Mouse (Mus musculus): ENCODE data around the gene Zbed5. TPM values are rescaled to one million over a fixed set of nuclear protein-coding genes. Genes with fewer than 3 reads are reported as not detected.
"Not testable (repeated sequence)": the region's sequence is repeated elsewhere in the genome, so short reads cannot be mapped to it uniquely, and the experiment has no call there.

The Zbed5 gene
- polyA plus RNA-seq, 1 experiment from 2014 or later, result 3.7 TPM

- WGBS (ENCODE audit: insufficient replicate concordance), result 2% methylated on average over 35 of the region's 82 CpGs
- 0 out of 2 replicates have a peak, but pooled peaks have one; percentile 18 for TF ChIP-seq CTCF (IDR thresholded peaks at IDR 0.05; ENCODE audit: low read depth)
Observed at GRCm38 (mm10) chr5:129942073-129942939, 46.8 kb downstream of the Zbed5 start.

GRCm38 (mm10) chr5:129943402-129943801 is 47.9 kb downstream of the Zbed5 start:
- Histone ChIP-seq H3K9ac (replicated peaks) (no peak overlapping the region), H3K36me3 (replicated peaks; ENCODE audit: insufficient read depth, low read length) (no peaks in the 10 kb centered on the region), H3K27ac (ENCODE audit: low read depth) (0 out of 2 replicates have a peak overlapping the region, but pooled peaks have one; percentile 4), H3K4me2 (ENCODE audit: low read depth, low read length) (peak overlapping the region; percentile 66), H3K9me3 (ENCODE audit: low read length) (no peaks in the 10 kb centered on the region), H3K4me1 (ENCODE audit: insufficient read depth) (peaks cover 4% of the 10 kb centered on the region), H3K27me3 (ENCODE audit: insufficient read depth, low read length) (no peaks in the 10 kb centered on the region), H3K4me3 (ENCODE audit: low read depth, low read length) (peak overlapping the region; percentile 66; the same call in 1 of the 2 replicates)
- WGBS (ENCODE audit: insufficient replicate concordance), result 43% methylated on average over 1 of the region's 1 CpGs
- TF ChIP-seq EP300 (IDR thresholded peaks at IDR 0.05; ENCODE audit: low read depth) (no peak), CTCF (IDR thresholded peaks at IDR 0.05; ENCODE audit: low read depth) (no peak)
- no peak for ATAC-seq
- no peak for DNase-seq

More at GRCm38 (mm10) chr5:129942073-129942939, 46.8 kb downstream of the Zbed5 start:
- Histone ChIP-seq H3K9ac (replicated peaks) (peak overlapping the region; percentile 82), H3K4me2 (ENCODE audit: low read depth, low read length) (peak overlapping the region; percentile 66), H3K4me3 (ENCODE audit: low read depth, low read length) (peak overlapping the region; percentile 66), H3K27ac (ENCODE audit: low read depth) (peak overlapping the region; percentile 93)
- ATAC-seq (peak; percentile 18), DNase-seq (peak; percentile 66)
- not testable (repeated sequence) for H3K27me3 ChIP-seq (ENCODE audit: insufficient read depth, low read length); H3K4me1 ChIP-seq (ENCODE audit: insufficient read depth); H3K36me3 ChIP-seq (replicated peaks; ENCODE audit: insufficient read depth, low read length); H3K9me3 ChIP-seq (ENCODE audit: low read length)

DNA sequence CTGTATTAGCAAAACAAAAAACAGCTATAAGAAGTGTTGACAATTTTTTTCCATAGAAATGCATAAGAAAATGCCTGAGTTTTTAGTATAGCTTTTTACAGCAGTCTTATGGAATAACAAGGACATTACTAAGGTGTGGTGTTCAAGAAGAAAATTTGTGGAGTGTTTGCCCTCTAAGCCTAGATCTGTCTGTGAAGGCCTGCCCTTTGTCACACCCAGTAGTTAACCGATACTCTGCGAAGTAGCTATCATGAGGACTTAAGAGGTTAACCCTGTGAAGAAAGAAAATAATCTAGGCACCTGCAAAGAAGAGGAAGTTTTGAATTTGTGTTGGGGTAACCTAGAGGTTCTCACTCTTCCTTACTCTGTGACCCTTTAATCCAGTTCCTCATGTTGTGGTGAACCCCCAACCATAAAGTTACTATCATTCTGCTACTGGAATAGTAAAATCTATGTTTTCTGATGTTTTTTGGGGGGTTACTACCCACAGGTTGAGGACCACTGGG is 52.1 kb downstream of the Zbed5 start:
- Histone ChIP-seq H3K4me1 (ENCODE audit: insufficient read depth) (peaks cover 4% of the 10 kb centered on the region), H3K4me3 (ENCODE audit: low read depth, low read length) (no peak overlapping the region), H3K27me3 (ENCODE audit: insufficient read depth, low read length) (no peaks in the 10 kb centered on the region), H3K27ac (ENCODE audit: low read depth) (no peak overlapping the region), H3K4me2 (ENCODE audit: low read depth, low read length) (no peak overlapping the region), H3K9me3 (ENCODE audit: low read length) (no peaks in the 10 kb centered on the region), H3K9ac (replicated peaks) (no peak overlapping the region), H3K36me3 (replicated peaks; ENCODE audit: insufficient read depth, low read length) (no peaks in the 10 kb centered on the region)
- no peak for TF ChIP-seq EP300 (IDR thresholded peaks at IDR 0.05; ENCODE audit: low read depth)
- no peak for TF ChIP-seq CTCF (IDR thresholded peaks at IDR 0.05; ENCODE audit: low read depth)
- 67% methylated on average over 2 of the region's 2 CpGs for WGBS (ENCODE audit: insufficient replicate concordance)
- ATAC-seq (no peak), DNase-seq (no peak)

GRCm38 (mm10) chr5:129952143-129952542 is 56.6 kb downstream of the Zbed5 start:
- no peak overlapping the region for H3K27ac ChIP-seq (ENCODE audit: low read depth)

More at GRCm38 (mm10) chr5:129952143-129952542, 56.6 kb downstream of the Zbed5 start:
- no peaks in the 10 kb centered on the region for H3K36me3 ChIP-seq (replicated peaks; ENCODE audit: insufficient read depth, low read length)
- no peak for DNase-seq
- no peak for TF ChIP-seq EP300 (IDR thresholded peaks at IDR 0.05; ENCODE audit: low read depth)
- no peak for TF ChIP-seq CTCF (IDR thresholded peaks at IDR 0.05; ENCODE audit: low read depth)
- H3K4me1 ChIP-seq (ENCODE audit: insufficient read depth), result peaks cover 11% of the 10 kb centered on the region
- H3K27me3 ChIP-seq (ENCODE audit: insufficient read depth, low read length), result no peaks in the 10 kb centered on the region
- no peak overlapping the region for H3K9ac ChIP-seq (replicated peaks)
- no peaks in the 10 kb centered on the region for H3K9me3 ChIP-seq (ENCODE audit: low read length)
- H3K4me2 ChIP-seq (ENCODE audit: low read depth, low read length), result no peak overlapping the region
- ATAC-seq, result no peak
- no peak overlapping the region for H3K4me3 ChIP-seq (ENCODE audit: low read depth, low read length)
- 63% methylated on average over 4 of the region's 4 CpGs for WGBS (ENCODE audit: insufficient replicate concordance)

Other genes with a start within 250 kb of the Zbed5 start
- gene Zfp11, start 225.6 kb upstream of the Zbed5 start, polyA plus RNA-seq (2015; fragmentation: Nextera tagmentation; extraction: Ambion mirVana), result 0.47 and 0.54 TPM in 2 replicates
- gene Sept14, start 187.2 kb upstream of the Zbed5 start, polyA plus RNA-seq (2015; fragmentation: Nextera tagmentation; extraction: Ambion mirVana), result not detected in 2 replicates
- gene Mrps17, start 180.2 kb upstream of the Zbed5 start, polyA plus RNA-seq (2015; fragmentation: Nextera tagmentation; extraction: Ambion mirVana), result 124 and 130 TPM in 2 replicates
- gene Nipsnap2, start 170.7 kb upstream of the Zbed5 start, polyA plus RNA-seq (2015; fragmentation: Nextera tagmentation; extraction: Ambion mirVana), result 30.5 and 32.2 TPM in 2 replicates
- 18.4 and 20.5 TPM in 2 replicates for gene Psph, start 108.3 kb upstream of the Zbed5 start, polyA plus RNA-seq (2015; fragmentation: Nextera tagmentation; extraction: Ambion mirVana)
- 12.4 and 14.8 TPM in 2 replicates for gene Sumf2, start 48.7 kb upstream of the Zbed5 start, polyA plus RNA-seq (2015; fragmentation: Nextera tagmentation; extraction: Ambion mirVana)
- gene Chchd2, start 8.3 kb upstream of the Zbed5 start, polyA plus RNA-seq (2015; fragmentation: Nextera tagmentation; extraction: Ambion mirVana), result 955 and 988 TPM in 2 replicates
- gene Phkg1, start 2.8 kb downstream of the Zbed5 start, polyA plus RNA-seq (2015; fragmentation: Nextera tagmentation; extraction: Ambion mirVana), result 0.08 and 0.20 TPM in 2 replicates
- 1.4 TPM in 2 replicates for gene Nupr1l, start 12.8 kb downstream of the Zbed5 start, polyA plus RNA-seq (2015; fragmentation: Nextera tagmentation; extraction: Ambion mirVana)
- gene Vkorc1l1, start 46.2 kb downstream of the Zbed5 start, polyA plus RNA-seq (2015; fragmentation: Nextera tagmentation; extraction: Ambion mirVana), result 17.5 and 18.2 TPM in 2 replicates
- gene Gusb, start 107.3 kb downstream of the Zbed5 start, polyA plus RNA-seq (2015; fragmentation: Nextera tagmentation; extraction: Ambion mirVana), result 26.3 and 29.3 TPM in 2 replicates
- 291 and 304 TPM in 2 replicates for gene Asl, start 133.5 kb downstream of the Zbed5 start, polyA plus RNA-seq (2015; fragmentation: Nextera tagmentation; extraction: Ambion mirVana)
- 19.3 and 20.8 TPM in 2 replicates for gene Crcp, start 133.6 kb downstream of the Zbed5 start, polyA plus RNA-seq (2015; fragmentation: Nextera tagmentation; extraction: Ambion mirVana)
- 23.8 and 26.0 TPM in 2 replicates for gene Tpst1, start 177.6 kb downstream of the Zbed5 start, polyA plus RNA-seq (2015; fragmentation: Nextera tagmentation; extraction: Ambion mirVana)
- 3.6 and 3.9 TPM in 2 replicates for gene Kctd7, start 249.1 kb downstream of the Zbed5 start, polyA plus RNA-seq (2015; fragmentation: Nextera tagmentation; extraction: Ambion mirVana)